Mouse (Mus musculus) bone marrow macrophage, adult 2 months (primary cell): ENCODE measurements around the gene Slc4a2.

ENCODE experiments used
- CTCF ChIP-seq: IDR thresholded peaks from 2 replicates; pipeline ENCODE4 v1.5.1; 2012; ENCODE audit warnings: low read depth, mild to moderate bottlenecking, low read length, moderate library complexity
- POLR2A ChIP-seq: IDR thresholded peaks from 2 replicates; pipeline ENCODE4 v1.6.1; 2012; ENCODE audit warnings: mild to moderate bottlenecking, low read depth, low read length, borderline replicate concordance

DNA sequence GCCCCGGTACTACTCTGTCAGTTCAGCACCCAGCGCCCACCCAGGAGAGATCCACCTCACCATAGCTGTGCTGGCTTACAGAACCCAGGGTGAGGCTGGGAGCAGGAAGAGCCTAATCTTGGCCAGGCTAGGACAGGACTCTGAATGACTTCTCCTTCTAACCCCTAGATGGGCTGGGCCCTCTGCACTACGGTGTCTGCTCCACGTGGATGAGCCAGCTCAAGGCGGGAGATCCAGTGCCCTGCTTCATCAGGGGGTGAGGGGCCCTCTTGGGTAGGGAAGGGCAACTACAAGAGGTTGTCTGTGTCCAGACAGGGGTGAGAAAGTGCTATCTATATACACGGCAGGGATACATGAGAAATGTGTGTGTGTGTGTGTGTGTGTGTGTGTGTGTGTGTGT is 42.2 kb upstream of the Slc4a2 start:
- TF ChIP-seq CTCF, result no peak
- no peak for TF ChIP-seq POLR2A
